Mouse (Mus musculus): Measurements from ENCODE around the gene Cckbr.
"Not testable (repeated sequence)": the region's sequence is repeated elsewhere in the genome, so short reads cannot be mapped to it uniquely, and the experiment has no call there.

The Cckbr gene

GRCm38 (mm10) chr7:105437979-105438772 is 12.6 kb downstream of the Cckbr start:
- DNase-seq (ENCODE audit: low spot score), result no peak

GRCm38 (mm10) chr7:105441426-105441825 is 15.9 kb downstream of the Cckbr start:
- no peak for DNase-seq (ENCODE audit: low spot score)

- DNase-seq (ENCODE audit: low spot score), result no peak
Observed at GRCm38 (mm10) chr7:105445076-105445475, 19.5 kb downstream of the Cckbr start.

GRCm38 (mm10) chr7:105453345-105453744 is 27.8 kb downstream of the Cckbr start:
- DNase-seq (ENCODE audit: low spot score), result not testable (repeated sequence)

GRCm38 (mm10) chr7:105458546-105458945 is 33.0 kb downstream of the Cckbr start:
- no peak for DNase-seq (ENCODE audit: low spot score)

- DNase-seq (ENCODE audit: low spot score), result not testable (repeated sequence)
Observed at GRCm38 (mm10) chr7:105465505-105465904, 40.0 kb downstream of the Cckbr start.

- no peak for DNase-seq (ENCODE audit: low spot score)
Observed at GRCm38 (mm10) chr7:105472607-105473006, 47.1 kb downstream of the Cckbr start.

GRCm38 (mm10) chr7:105474771-105475315 is 49.3 kb downstream of the Cckbr start:
- no peak for DNase-seq (ENCODE audit: low spot score)

GRCm38 (mm10) chr7:105475396-105475949 is 49.9 kb downstream of the Cckbr start:
- DNase-seq (ENCODE audit: low spot score), result no peak

- no peak for DNase-seq (ENCODE audit: low spot score)
Observed at GRCm38 (mm10) chr7:105476683-105477432, 51.3 kb downstream of the Cckbr start.

- DNase-seq (ENCODE audit: low spot score), result no peak
Observed at GRCm38 (mm10) chr7:105477433-105477700, 51.8 kb downstream of the Cckbr start.

GRCm38 (mm10) chr7:105477841-105478240 is 52.3 kb downstream of the Cckbr start:
- no peak for DNase-seq (ENCODE audit: low spot score)

- DNase-seq (ENCODE audit: low spot score), result no peak
Observed at GRCm38 (mm10) chr7:105478344-105478743, 52.8 kb downstream of the Cckbr start.

GRCm38 (mm10) chr7:105479232-105479631 is 53.7 kb downstream of the Cckbr start:
- no peak for DNase-seq (ENCODE audit: low spot score)

GRCm38 (mm10) chr7:105480081-105480480 is 54.5 kb downstream of the Cckbr start:
- DNase-seq (ENCODE audit: low spot score), result no peak

GRCm38 (mm10) chr7:105480561-105481504 is 55.3 kb downstream of the Cckbr start:
- DNase-seq (ENCODE audit: low spot score), result peak; percentile 46

GRCm38 (mm10) chr7:105481505-105482411 is 56.2 kb downstream of the Cckbr start, which contains the start of gene Cavin3:
Gene Cavin3, minus strand, starts transcription at chr7:105482300.
- DNase-seq (ENCODE audit: low spot score), result peak; percentile 79

- DNase-seq (ENCODE audit: low spot score), result peak; percentile 42
Observed at GRCm38 (mm10) chr7:105482426-105482825, 56.9 kb downstream of the Cckbr start.

- no peak for DNase-seq (ENCODE audit: low spot score)
Observed at GRCm38 (mm10) chr7:105485029-105485428, 59.5 kb downstream of the Cckbr start.

- DNase-seq (ENCODE audit: low spot score), result no peak
Observed at GRCm38 (mm10) chr7:105487104-105487876, 61.8 kb downstream of the Cckbr start.

Data from urinary bladder, postnatal 25 days (tissue).